Mouse (Mus musculus): ENCODE measurements around the gene Ros1.

Gene Ros1

DNA sequence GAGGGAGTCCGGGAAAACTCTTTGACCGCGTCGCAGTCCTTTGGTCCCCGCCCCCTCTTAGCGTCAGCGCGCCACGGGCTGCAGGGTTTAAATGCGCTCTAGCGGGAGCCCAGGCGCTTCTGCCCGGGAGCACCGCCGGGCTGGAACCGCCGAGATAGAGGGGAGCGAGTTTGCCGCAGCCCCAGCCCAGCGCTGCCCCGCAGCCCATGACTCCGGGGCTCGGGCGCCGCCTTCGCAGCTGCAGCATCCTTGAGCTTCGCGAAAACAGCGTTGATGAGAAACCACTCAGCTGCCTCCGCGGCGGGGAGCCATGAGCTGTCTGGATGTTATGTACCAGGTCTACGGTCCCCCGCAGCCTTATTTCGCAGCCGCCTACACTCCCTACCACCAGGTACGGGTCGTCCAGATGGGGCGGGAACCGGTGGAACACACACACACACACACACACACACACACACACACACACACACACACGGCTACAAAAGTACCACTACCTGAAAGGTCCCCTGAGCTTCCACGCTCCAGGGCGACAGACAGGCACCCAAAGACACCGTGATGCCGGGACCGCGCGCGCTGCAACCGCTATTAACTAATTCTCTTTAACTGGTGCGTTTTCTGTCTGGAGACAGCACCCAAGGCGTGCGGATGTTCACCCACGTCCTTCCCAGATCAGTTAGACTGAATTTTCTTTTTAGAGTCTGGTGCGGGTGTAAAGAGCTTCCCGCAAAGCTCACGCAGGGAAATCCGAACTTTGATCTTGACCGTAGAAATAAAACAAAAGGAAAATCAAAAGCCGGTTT lies 172.4 kb downstream of the Ros1 start, which contains the start of gene Vgll2:
Gene Vgll2, plus strand, starts transcription at position 90 of the 800 bp plus-strand sequence.
- peak; percentile 8 for DNase-seq (ENCODE audit: low spot score)

DNA sequence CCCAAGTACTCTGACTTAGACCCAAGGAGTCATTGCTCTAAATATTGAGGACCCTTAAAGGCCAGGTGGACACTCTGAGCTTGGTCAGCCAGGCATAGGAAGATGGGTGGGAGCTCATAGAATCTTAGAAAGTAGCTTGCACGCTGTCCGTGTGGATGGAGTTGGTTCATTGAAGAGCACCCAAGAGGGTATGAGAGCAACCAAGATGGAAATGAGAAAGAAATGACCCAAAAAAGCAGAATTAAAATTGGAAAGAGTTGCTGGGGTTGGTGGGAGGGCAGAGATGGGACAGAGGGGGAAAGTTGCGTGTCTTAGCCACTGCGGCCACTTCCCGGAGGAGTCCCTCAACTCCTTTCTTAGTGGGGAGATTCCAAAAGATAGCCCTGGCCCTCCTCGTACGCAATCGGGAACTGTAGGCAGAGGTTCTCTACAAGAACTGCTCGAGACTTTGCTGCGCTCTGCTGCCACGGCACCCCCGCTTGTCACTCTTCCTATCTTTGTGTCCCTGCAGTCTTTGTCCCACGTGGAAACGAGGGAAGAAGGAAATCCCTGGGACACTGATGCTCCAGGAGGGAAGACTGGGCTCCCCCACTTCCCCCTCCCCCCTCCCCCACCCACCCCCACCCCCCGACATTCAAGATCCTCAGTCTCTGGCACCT lies 173.2 kb downstream of the Ros1 start:
- no peak for DNase-seq (ENCODE audit: low spot score)

DNA sequence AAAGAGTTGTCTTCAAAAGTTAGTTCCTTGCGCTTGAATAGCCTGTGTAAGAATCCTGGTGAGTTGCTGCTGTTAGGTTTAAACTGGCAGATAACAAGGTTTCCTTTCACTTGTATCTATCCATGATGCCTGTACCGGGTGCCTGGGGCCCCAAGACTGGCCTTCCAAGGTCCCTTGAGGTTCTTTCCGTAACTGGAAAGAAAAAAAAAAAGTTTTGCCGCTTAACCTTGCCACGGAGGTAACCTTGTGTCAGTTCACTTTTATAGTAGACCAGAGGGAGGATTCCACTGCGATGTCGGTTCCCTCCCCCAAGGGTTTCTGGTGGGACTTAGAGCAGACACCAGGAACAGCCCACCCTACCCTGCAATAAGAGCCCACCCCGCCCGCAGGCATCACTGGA lies 173.8 kb downstream of the Ros1 start:
- no peak for DNase-seq (ENCODE audit: low spot score)

DNA sequence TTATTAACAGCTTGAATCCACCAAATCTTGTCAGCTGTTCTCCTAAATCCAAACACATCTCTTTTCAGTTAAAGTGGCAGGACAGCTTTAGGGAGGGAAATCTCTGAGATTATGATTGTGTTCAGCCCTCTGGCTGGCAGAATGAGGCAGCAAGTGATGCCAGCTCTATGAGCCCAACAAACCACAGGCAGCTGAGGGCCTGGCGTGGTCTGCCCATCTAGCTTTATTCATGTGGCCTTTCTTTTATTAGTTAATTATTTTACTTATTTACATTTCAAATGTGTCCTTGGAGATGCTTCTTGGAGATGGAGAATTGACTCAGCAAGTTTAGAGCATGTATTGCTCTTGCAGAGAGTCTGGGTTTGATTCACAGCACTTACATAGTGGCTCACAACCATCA lies 176.6 kb downstream of the Ros1 start:
- DNase-seq (ENCODE audit: low spot score), result no peak

All from left cerebral cortex, adult 11 months (tissue).